Mouse (Mus musculus) c-Kit-negative CD71-positive TER-119-positive erythroid progenitor cells, embryonic 14.5 days (primary cell): ENCODE measurements around the gene Dctpp1.
"Not testable (repeated sequence)": the region's sequence is repeated elsewhere in the genome, so short reads cannot be mapped to it uniquely, and the experiment has no call there.

Experiments
- DNase-seq: peaks from one replicate; pipeline ENCODE4 v3.0.0-alpha.2; 2013; ENCODE audit warnings: low read depth, low spot score

Dctpp1 gene

DNA sequence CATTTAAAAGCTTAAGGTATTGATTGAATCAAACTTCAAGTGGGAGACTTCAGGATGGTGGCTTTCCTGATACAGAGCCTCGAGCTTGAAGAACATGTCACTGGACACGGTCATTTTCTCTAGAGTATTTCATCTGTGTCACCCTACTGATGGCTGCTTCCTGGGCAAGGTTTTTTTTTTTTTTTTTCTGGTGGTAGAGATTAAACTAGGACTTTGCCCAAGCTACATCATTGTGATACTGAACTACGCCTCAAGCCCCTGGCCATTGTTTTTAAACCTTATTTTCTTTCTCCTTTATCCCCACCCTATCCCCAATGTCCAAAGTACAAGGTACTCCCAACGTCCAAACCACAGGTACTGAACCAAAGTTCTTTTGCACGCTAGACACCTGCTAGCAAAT lies 10.2 kb upstream of the Dctpp1 start:
- DNase-seq: no peak

DNA sequence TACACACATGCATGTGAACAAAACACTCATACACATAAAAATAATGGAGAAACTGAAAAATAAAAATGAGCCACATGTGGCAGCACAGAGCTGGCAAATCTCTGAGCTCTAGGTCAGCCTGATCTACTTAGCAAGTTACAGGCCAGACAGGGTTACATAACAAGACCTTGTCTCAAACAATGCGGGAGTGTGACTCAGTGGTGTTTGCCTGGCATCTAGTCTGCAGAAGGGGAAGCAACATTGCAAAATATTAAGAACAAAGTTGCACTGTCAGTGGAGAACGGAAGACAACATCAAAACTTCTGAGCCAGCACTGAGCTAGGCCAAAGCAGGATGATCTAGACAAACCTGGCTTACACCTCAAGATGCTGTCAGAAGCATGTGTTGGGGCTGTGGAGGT lies 9.7 kb upstream of the Dctpp1 start:
- DNase-seq: no peak

DNA sequence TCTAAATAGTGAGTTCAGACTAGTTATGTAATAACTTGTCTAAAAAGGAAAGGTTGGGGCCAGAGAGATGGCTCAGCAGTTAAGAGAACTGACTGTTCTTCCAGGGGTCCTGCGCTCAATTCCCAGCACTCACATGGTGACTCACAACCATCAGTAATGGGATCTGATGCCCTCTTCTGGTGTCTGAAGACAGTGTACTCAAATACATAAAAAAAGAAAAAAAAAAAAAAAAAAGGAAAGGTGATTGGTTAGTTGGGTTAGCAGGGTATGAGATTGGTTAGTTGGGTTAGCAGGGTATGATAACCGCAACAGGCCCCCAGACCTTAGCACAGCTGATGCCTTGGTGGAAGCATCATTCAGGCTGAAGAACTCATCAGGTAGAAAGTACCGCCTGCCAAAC lies 3.0 kb upstream of the Dctpp1 start:
- DNase-seq: no peak

DNA sequence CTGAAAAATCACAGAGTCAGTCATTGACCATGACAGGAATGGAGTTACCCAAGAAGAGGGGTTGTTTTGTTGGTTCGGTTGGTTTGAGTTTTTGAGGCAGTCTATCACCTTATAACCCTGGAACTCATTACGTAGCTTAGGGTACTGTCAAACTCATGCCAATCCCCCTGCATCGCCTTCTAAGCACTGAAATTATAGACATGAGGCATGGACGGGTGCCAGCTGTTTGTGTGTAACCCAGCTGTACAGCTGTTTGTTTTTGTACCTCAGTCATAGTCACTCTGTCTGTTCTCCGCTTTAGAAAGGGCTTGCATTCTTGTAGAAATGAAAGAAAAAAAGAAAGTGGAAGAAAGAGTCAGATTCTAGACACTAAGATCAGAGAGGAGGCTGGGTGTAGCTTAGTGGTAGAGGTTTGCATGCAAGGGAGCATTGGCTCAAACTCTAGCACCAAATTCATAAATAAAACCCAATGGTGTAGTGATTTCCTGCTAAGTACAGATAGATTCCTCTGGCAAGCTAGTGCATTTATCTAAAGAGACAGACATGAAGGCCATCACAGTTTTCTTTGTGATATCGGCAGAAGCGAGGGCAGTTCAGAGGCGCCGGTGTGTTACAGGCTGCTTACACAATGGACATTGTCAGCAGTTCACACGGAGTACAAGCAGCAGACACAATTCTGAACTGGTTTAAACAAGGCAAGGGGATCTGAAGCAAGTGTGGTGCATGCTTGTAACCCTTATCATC lies 1.9 kb upstream of the Dctpp1 start:
- DNase-seq: no peak

DNA sequence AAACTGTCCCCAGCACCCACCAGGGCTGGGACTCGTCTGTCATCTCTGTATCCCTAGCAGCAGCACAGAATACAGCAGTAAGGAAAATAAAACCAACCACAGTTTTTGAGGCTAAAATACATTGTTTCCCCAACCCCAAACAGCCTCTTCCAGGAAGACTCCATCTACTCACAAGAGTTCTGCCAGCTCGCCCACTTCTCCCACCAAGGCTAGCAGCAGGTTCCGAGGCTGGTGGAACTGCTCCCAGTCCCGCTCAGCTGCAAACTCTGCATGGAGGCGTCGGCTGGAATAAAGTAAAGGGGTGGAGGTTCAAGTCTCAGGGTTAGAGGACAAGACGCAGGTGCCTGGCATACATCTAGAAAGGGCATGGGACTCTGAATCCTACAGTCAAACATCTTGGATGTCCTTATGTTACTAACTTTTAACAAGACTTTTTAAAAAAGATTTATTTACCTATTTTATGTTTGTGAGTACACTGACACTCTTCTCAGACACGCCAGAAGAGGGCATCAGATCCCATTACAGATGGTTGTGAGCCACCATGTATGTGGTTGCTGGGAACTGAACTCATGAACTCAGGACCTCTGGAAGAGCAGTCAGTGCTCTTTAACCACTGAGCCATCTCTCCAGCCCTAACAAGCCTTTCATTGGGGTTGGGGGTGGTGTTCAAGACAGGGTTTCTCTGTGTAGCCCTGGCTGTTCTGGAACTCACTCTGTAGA lies 1.2 kb downstream of the Dctpp1 start:
- no peak for DNase-seq

DNA sequence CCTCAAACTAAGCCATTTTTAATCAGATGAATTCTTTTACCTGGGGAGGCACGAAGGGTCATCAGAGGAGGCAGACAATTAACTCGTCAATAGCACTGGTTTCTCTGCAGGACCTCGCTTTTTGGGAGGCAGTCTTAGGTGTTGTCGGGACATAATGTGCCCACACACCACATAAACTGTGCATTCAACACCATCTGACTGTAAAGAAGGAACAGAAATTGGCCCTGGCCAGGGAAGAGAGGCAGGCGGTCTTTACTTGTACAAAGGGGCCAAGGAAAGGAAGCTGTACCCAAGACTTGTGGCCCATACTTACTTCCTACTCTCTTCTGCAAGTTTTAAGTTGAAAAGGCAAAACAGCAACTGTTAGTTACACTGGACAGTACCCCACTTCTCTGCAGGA lies 4.0 kb downstream of the Dctpp1 start:
- DNase-seq: no peak

DNA sequence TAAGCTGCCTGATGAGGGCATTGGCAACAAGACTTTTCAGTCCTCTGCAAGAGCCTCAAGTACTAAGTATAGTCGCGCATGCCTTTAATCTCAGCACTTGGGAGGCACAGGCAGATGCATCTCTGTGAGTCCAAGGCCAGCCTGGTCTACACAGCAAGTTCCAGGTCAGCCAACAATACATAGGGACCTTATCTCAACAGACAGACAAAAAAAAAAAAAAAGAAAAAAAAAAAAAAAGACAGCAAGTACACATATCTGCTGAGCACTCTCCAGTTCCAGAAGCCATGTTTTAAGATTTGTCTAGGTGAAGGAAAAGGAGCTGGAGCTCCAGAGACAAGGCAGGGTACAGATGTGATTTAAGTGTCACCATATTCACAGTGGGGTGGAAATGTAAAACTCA lies 4.5 kb downstream of the Dctpp1 start:
- no peak for DNase-seq

DNA sequence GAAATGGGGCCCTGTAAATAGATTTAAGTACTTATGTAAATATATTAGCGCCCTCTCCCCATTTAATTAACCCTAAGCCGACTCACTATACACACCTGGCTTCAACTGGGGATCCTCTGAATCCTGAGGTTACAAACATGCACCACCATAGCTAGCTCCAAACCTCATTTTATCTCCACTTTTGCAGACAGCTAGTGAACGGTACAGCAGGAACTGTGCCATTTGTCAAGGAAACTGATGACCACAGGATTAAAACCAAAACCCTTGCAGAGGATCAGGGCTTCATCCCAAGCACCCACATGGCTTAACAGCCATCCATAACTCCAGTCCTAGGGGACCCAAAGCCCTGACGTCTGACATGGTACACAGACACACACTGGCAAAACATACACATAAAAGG lies 5.5 kb downstream of the Dctpp1 start:
- DNase-seq: no peak

DNA sequence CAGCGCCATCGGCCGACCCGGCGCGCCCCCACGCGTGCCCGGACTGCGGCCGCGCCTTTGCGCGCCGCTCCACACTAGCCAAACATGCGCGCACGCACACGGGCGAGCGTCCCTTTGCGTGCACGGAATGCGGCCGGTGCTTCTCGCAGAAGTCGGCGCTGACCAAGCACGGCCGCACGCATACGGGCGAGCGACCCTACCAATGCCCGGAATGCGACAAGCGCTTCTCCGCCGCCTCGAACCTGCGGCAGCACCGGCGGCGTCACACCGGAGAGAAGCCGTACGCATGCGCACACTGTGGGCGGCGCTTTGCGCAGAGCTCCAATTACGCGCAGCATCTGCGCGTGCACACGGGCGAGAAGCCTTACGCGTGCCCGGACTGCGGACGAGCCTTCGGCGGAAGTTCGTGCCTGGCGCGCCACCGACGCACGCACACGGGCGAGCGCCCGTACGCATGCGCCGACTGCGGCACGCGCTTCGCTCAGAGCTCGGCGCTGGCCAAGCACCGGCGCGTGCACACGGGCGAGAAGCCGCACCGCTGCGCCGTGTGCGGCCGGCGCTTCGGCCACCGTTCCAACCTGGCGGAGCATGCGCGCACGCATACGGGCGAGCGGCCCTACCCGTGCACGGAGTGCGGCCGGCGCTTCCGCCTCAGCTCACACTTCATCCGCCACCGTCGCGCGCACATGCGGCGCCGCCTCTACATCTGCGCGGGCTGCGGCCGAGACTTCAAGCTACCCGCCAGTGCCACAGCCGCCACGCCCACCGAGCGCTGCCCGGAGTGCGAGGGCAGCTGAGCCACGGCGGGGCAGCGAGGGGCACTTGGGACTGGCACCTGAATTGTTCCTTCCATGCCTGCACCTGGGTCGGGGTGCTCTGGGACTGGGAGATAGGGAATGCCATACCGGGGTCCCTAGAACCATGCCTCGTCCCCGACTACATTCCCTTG lies 6.4 kb downstream of the Dctpp1 start:
- peak; percentile 86 for DNase-seq

DNA sequence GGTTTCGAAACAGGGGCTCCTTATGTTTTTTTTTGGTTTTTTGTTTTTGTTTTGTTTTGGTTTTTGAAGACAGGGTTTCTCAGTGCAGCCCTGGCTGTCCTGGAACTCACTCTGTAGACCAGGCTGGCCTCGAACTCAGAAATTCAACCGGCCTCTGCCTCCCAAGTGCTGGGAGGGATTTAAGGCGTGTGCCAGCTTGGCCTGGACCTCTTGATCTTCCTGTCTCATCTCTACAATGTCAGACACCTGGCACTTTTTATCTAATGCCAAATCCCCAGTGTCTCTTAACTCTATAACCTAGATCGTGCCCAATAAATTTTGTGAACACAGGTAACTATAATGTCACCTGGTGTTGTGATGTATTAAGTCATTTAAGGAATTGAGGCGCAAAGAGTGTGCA lies 7.2 kb downstream of the Dctpp1 start:
- no peak for DNase-seq

DNA sequence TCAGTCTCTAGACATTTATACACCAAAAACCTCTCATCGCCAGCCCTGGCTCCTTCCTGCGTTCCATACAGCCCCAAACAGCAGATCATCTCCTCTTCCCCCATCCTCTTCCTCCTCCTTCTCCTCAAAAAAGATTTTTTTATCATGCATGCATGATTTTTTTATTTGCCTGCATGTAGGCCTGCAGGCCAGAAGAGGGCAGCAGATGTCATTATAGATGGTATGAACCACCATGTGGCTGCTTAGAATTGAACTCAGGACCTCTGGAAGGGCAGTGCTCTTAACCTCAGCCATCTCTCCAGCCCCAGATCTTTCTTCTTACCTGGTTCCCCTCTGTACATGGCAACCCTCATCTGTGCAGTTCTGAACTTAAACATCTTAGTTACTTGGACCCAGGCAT lies 8.1 kb downstream of the Dctpp1 start:
- no peak for DNase-seq

DNA sequence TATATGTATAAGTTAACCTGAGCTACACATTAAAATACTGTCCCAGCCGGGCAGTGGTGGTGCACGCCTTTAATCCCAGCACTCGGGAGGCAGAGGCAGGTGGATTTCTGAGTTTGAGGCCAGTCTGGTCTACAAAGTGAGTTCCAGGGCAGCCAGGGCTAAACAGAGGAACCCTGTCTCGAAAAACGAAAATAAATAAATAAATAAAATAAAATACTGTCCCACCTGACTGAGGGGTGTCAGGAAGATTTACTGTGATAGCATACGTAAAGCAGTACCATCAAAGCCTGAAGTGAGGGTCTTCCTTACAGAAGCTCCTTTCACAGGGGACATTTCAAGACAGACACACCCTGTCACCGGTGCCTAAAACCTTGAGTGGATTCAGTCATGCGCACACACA lies 10.0 kb downstream of the Dctpp1 start:
- not testable (repeated sequence) for DNase-seq

DNA sequence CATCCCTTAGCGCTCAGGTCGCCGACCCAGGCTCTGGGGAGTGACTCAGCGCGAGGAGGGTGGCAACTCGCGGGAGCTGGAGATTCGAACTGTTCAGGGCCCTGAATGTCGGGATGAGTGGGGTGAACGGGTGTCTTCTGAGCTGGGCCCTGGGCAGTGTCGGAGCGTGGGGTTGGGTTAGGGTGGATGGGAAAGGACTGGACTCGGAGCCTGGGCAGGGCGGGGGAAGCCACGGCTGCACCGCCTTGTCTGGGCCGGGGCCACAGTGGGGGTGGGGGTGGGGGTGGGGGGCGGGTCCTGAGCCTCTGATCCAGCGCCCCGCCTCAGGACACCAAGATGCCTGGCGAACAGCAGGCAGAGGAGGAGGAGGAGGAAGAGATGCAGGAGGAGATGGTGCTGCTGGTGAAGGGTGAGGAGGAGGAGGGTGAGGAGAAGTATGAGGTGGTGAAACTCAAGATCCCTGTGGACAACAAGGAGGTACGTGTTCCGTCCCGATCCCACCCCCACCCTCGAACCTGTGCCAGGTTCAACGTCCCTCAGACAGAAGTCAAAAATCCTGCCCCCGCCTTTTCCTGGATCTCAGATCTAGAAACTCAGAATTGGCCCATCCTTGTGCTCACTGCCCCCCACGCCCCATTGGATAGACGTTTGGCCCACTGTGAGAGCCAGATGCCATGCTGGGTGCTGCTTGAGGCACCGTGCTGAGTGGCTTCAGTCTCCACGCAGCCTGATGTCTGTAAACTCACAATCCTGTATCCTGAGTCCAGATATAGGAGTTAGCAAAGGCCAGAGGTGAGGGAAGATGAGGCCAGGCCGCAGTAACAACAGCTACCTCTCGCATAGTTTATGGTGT lies 15.6 kb downstream of the Dctpp1 start:
- no peak for DNase-seq

DNA sequence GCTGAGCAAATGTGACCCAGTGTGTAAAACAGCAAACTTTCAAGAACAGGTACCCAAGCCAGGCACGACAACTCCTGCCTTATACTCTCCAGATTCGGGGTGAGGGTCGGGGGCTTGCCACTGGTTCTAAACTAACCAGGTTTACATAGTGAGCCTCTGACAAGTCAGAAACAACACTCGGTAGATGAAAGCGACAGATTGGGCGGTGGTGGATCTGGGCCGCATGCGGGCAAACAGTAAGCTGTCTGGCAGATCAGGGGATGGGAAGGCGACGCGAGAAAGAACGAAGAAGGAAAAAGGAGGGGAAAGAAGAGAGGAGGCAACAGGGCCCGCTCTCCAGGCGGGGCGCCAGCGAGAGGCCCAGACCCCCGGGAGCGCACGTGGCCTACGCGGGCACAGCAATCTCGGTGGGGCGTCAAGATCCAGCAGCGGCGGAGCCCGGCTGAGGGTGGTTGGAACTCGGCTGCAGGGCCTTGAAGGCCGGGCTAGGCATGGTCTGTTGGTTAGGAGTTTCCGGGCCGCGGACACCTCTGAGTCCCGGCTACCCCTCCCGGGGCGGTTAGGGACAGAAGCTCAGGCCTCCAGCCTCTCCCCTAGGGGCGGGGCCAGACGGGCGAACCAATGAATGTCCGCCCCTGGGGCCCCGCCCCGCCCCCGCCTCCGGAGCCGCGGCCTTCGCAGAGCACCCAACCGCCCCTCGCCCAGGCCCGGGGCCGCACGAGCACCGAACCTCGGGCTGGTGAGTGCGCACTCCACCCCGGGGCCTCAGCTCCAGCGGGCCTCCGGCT lies 16.4 kb downstream of the Dctpp1 start, which contains the start of gene Zfp771:
Gene Zfp771, plus strand, starts transcription at position 405 of the 788 bp plus-strand sequence.
- DNase-seq: peak; percentile 80

DNA sequence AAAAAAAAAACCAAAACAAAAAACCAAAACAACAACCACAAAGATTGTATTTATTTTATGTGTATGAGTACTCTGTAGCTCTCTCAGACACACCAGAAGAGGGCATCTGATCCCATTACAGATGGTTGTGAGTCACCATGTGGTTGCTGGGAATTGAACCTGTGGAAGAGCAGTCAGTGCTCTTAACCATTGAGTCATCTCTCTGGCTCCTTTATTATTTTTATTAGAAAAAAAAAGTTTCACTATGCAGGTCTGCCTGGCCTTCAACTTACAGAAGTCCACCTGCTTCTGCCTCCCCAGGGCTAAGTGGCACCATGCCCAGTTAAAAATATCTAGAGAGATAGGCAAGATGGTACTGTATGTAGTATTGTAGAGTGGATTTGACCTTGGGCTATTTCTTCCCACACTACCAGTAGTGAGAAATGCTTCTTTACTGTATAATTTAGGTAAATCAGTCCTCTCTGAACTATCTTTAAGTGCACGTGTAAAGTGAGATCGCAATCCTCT lies 17.1 kb downstream of the Dctpp1 start:
- DNase-seq: no peak

DNA sequence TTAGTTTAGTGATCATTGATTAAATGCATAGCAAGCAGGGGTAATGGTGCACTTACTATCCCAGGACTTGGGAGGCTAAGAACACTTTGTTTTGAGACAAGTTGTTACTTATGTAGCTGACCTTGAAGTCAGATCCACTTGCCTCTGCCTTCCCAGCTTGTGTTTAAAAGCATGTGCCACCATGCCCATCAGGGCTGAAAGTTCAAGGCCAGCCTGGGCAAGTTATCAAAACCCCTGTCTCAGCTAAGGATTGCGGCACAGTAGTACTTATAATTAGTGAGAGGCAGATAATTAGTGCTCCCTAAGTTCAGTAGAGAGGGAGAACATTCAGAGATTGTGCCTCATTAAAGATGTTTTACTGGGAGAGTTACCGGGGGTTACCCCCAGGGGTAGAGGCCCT lies 25.7 kb downstream of the Dctpp1 start:
- no peak for DNase-seq

DNA sequence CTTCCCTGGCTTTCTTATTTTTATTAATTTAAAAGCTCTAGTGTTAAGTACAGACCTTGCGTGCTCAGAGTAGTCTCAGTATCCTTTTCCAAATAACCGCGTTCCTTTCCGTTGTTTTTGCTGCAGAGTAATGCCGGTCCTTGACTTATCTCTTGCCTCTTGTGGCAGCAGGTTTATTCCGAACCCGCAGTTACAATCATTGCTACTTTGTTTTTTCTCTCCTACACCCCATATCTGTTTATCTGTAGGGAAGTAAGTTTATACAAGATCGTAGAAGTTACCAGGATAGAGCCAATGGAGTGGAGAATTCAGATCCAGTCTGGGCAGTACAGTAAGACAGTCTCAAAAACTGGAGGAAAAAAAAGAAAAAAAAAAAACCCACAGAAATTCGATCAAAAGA lies 26.7 kb downstream of the Dctpp1 start:
- DNase-seq: no peak

DNA sequence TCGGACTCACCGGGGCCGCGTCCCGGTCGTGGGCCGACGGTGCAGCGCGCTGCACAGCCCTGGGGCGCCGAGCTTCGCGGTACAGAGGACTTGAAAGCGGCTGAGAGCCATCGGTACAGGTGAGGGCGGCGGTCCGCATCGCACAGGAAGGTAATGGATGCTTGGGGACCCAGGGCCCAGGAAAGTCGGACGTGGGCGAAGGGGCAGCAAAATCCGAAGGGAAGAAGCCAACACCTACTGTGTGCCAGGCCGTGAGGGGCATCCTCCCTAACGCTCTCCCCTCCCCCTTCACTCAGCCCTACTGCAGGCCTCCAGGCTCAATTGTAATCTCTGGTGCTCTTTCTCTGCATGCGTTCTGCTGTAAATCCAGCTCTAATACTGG lies 27.1 kb downstream of the Dctpp1 start:
- DNase-seq: no peak

DNA sequence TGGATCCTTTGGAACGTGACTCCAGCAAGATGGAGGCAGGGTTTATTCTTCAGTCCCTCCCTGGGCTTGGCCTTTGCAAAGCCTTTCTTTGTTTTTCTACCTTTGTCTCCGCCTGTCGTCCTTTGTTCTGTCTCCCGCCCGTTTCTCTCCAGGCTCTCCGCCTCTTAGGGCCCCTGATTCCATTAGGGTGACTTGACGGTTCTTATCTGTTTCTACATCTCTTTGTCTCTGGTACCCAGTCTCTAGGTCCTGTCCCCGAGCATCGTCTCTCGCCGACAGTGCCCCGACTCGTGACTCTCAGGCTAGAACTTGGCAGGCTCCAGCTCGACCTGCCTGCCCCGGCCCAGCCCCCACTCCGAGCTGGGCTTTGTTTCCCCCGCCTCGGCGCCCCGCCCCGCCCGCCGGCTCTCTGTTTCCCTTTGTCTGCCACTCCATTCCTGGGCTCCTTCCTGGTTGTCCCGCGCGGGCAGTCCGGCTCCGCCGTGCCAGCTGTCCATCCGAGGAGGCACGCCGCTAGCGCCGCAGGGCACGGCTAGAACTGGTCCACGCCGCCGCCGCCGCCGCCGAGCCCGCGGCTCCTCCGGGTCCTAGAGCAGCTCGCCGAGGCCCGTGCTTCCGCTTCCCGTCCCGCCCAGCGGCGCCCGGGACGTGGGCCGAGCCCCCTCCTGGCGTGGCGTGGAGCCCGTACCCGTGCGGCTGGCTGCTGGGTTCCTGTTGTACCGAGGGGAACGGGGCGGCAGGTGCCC lies 27.7 kb downstream of the Dctpp1 start, which contains the start of the genes Zfp553 and Sept1:
Gene Zfp553, plus strand, starts transcription at position 440 of the 746 bp plus-strand sequence.
Gene Sept1, minus strand, starts transcription at position 509 of the 746 bp plus-strand sequence.
- no peak for DNase-seq
